Mouse (Mus musculus): ENCODE results near the gene BC067074. TPM values are rescaled to one million over a fixed set of nuclear protein-coding genes. Genes with fewer than 3 reads are reported as not detected.
"Not testable (repeated sequence)": the region's sequence is repeated elsewhere in the genome, so short reads cannot be mapped to it uniquely, and the experiment has no call there.

Gene BC067074
- polyA plus RNA-seq (2016; fragmentation: Nextera tagmentation; extraction: Ambion mirVana), result 1.8 and 2.0 TPM in 2 replicates

- Histone ChIP-seq H3K4me2 (replicated peaks) (peak within 1 kb of the TSS; percentile 98), H3K27ac (replicated peaks) (no peak within 1 kb of the TSS), H3K9ac (replicated peaks) (peak within 1 kb of the TSS; percentile 68), H3K4me1 (peaks cover 6% of the 10 kb centered on the region; the same call in 1 of the 2 replicates), H3K9me3 (no peaks in the 10 kb centered on the region), H3K27me3 (peaks cover 38% of the 10 kb centered on the region), H3K36me3 (no peaks in the 10 kb centered on the region), H3K4me3 (peak within 1 kb of the TSS; percentile 66)
- under 1% methylated on average over 74 of the region's 75 CpGs for WGBS
- ATAC-seq (ENCODE audit: low FRiP score, low read depth), result peak; percentile 71
These were observed at the start of gene BC067074 for GRCm38 (mm10) chr13:113292975-113293706. TSS of gene BC067074 (plus strand) at chr13:113293159.

GRCm38 (mm10) chr13:113245025-113245424, 47.9 kb upstream of the BC067074 start:
- Histone ChIP-seq H3K4me2 (replicated peaks) (no peak overlapping the region), H3K4me1 (no peaks in the 10 kb centered on the region), H3K9ac (replicated peaks) (no peak overlapping the region), H3K27ac (replicated peaks) (no peak overlapping the region), H3K36me3 (no peaks in the 10 kb centered on the region), H3K27me3 (no peaks in the 10 kb centered on the region), H3K4me3 (no peak overlapping the region), H3K9me3 (no peaks in the 10 kb centered on the region)
- ATAC-seq (ENCODE audit: low FRiP score, low read depth), result no peak
- WGBS, result 88% methylated on average over 8 of the region's 8 CpGs

- H3K4me3 ChIP-seq; H3K4me1 ChIP-seq; H3K36me3 ChIP-seq; ATAC-seq (ENCODE audit: low FRiP score, low read depth); H3K9me3 ChIP-seq; H3K27ac ChIP-seq (replicated peaks); H3K27me3 ChIP-seq; H3K9ac ChIP-seq (replicated peaks); H3K4me2 ChIP-seq (replicated peaks): not testable (repeated sequence)
- 91% methylated on average over 7 of the region's 7 CpGs for WGBS
These were observed 40.4 kb upstream of the BC067074 start for GRCm38 (mm10) chr13:113252580-113252979.

DNA sequence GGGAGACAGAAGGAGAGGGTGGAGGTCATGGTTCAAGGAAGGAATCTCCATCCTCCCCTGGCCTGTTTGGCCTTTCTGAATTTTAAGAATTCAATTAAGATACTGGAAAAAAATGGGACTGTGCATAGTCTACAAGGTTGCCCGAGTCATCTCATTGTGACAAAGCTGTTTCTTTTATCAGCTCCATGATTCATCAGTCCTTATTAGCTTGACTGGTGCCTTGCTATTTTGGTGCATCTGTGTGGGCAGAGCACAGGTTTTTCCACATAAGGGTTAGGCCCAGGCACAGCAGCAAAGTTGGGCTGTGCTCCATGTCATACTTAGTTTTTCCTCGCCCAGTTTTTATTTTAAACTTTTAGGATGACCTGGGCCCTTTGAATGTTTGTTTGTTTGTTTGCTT, 36.2 kb upstream of the BC067074 start:
- Histone ChIP-seq H3K9ac (replicated peaks) (no peak overlapping the region), H3K36me3 (no peaks in the 10 kb centered on the region), H3K4me1 (no peaks in the 10 kb centered on the region), H3K27me3 (no peaks in the 10 kb centered on the region), H3K27ac (replicated peaks) (no peak overlapping the region), H3K4me2 (replicated peaks) (no peak overlapping the region), H3K4me3 (no peak overlapping the region), H3K9me3 (no peaks in the 10 kb centered on the region)
- no peak for ATAC-seq (ENCODE audit: low FRiP score, low read depth)
- 97% methylated on average over 2 of the region's 2 CpGs for WGBS

DNA sequence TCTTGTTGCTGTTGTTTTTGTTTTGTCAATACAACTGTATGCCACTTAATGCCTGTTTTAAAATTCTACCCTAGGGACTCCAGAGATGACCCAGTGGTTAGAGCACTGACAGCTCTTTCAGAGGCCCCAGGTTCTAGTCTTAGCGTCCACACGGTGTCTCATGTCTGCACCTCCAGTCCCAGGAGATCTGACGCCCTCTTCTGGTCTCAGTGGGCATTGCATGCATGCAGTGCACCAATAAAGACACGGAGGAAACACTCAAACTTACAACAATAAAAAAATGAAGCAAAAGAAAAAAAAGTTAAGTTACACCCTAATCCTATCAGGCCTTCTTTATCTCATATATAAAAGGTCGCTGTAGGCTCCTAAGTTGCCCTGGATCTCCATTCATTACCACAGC, 35.8 kb upstream of the BC067074 start:
- Histone ChIP-seq H3K27ac (replicated peaks) (no peak overlapping the region), H3K27me3 (no peaks in the 10 kb centered on the region), H3K4me2 (replicated peaks) (no peak overlapping the region), H3K4me1 (no peaks in the 10 kb centered on the region), H3K9ac (replicated peaks) (no peak overlapping the region), H3K4me3 (no peak overlapping the region), H3K9me3 (no peaks in the 10 kb centered on the region), H3K36me3 (no peaks in the 10 kb centered on the region)
- WGBS, result 53% methylated on average over 5 of the region's 5 CpGs
- no peak for ATAC-seq (ENCODE audit: low FRiP score, low read depth)

DNA sequence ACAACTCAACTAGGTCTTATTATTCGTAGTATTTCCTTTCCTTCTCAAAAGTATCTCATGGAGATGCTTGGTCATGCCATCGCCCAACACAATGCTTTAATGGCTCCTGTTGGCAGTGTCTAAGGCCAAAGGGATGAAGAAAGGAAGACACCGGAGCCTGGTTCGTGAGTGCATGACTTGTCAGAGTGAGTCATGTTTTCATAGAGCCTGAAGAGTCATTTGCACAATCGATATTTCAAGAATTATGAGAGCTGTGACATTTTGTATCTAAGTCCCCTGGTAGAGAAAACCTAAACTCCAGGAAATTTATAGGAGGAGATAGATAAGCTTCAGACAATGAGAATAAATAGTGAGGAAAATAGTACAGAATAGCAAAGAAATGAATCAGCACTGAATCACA, 33.7 kb upstream of the BC067074 start:
- Histone ChIP-seq H3K9me3 (no peaks in the 10 kb centered on the region), H3K9ac (replicated peaks) (no peak overlapping the region), H3K27me3 (0 out of 2 replicates have a peak, but pooled peaks cover 6% of the 10 kb centered on the region), H3K4me2 (replicated peaks) (no peak overlapping the region), H3K4me1 (no peaks in the 10 kb centered on the region), H3K27ac (replicated peaks) (no peak overlapping the region), H3K36me3 (no peaks in the 10 kb centered on the region), H3K4me3 (no peak overlapping the region)
- 93% methylated on average over 5 of the region's 5 CpGs for WGBS
- no peak for ATAC-seq (ENCODE audit: low FRiP score, low read depth)

DNA sequence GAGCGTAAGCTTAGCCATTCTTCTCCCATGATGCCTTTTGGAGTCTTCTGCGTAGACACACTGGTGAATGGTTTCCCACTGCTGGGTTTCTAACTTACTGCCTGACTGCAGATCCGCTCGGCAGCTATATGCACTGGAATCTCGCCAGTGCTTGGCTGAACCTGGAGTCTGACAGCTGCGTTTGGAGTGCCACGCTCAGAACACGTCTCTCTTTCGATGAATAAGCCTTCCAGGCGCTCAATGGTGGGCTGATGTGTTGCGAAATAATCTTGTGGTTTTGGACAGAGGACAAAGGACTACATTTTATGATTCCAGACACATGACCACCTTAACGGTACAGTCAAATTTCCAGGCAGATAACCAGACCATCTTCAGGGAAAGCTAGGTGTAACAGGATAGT, 30.1 kb upstream of the BC067074 start:
- WGBS, result 85% methylated on average over 12 of the region's 12 CpGs
- ATAC-seq (ENCODE audit: low FRiP score, low read depth), result no peak

DNA sequence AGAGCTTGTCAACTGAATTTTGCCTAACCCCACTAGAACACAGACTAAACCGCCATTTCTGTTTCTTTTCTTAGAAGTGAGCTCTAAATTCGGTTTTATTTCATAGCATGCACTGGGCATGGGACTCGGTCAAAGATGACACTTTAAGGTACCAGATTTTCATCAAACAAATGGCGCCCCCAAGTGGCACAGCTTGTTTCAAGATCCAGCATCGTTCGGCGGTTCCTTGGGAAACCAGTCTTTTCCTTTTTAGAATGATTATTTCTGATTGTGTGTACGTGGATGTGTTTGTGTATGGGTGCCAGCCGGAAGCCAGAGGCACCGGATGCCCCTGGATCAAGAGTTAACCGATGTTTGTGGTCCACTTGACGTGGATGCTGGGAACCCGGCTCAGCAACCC, 27.7 kb upstream of the BC067074 start:
- WGBS, result 33% methylated on average over 13 of the region's 13 CpGs
- Histone ChIP-seq H3K9ac (replicated peaks) (no peak overlapping the region), H3K36me3 (no peaks in the 10 kb centered on the region), H3K4me2 (replicated peaks) (no peak overlapping the region), H3K4me1 (no peaks in the 10 kb centered on the region), H3K27ac (replicated peaks) (no peak overlapping the region), H3K4me3 (no peak overlapping the region), H3K27me3 (peaks cover 6% of the 10 kb centered on the region; the same call in 1 of the 2 replicates), H3K9me3 (no peaks in the 10 kb centered on the region)
- no peak for ATAC-seq (ENCODE audit: low FRiP score, low read depth)

More for the DNA sequence above, 30.1 kb upstream of the BC067074 start:
- no peak overlapping the region for H3K9ac ChIP-seq (replicated peaks)
- no peaks in the 10 kb centered on the region for H3K4me1 ChIP-seq
- no peaks in the 10 kb centered on the region for H3K9me3 ChIP-seq
- no peak overlapping the region for H3K4me2 ChIP-seq (replicated peaks)
- H3K4me3 ChIP-seq, result no peak overlapping the region
- H3K36me3 ChIP-seq, result no peaks in the 10 kb centered on the region
- no peak overlapping the region for H3K27ac ChIP-seq (replicated peaks)
- peaks cover 6% of the 10 kb centered on the region; the same call in 1 of the 2 replicates for H3K27me3 ChIP-seq

- Histone ChIP-seq H3K27ac (replicated peaks) (no peak overlapping the region), H3K9ac (replicated peaks) (no peak overlapping the region), H3K4me3 (no peak overlapping the region), H3K27me3 (peaks cover 6% of the 10 kb centered on the region; the same call in 1 of the 2 replicates), H3K36me3 (no peaks in the 10 kb centered on the region), H3K9me3 (no peaks in the 10 kb centered on the region), H3K4me2 (replicated peaks) (no peak overlapping the region; the same call in 1 of the 2 replicates), H3K4me1 (no peaks in the 10 kb centered on the region)
- WGBS, result 33% methylated on average over 9 of the region's 9 CpGs
- ATAC-seq (ENCODE audit: low FRiP score, low read depth), result peak; percentile 38; the same call in 1 of the 2 replicates
These were observed 26.4 kb upstream of the BC067074 start for GRCm38 (mm10) chr13:113266495-113266951.

GRCm38 (mm10) chr13:113267204-113267603, 25.8 kb upstream of the BC067074 start:
- no peak overlapping the region for H3K4me2 ChIP-seq (replicated peaks)
- ATAC-seq (ENCODE audit: low FRiP score, low read depth), result no peak
- H3K36me3 ChIP-seq, result no peaks in the 10 kb centered on the region
- no peak overlapping the region for H3K27ac ChIP-seq (replicated peaks)
- H3K27me3 ChIP-seq, result peaks cover 6% of the 10 kb centered on the region; the same call in 1 of the 2 replicates
- no peaks in the 10 kb centered on the region for H3K4me1 ChIP-seq
- no peak overlapping the region for H3K4me3 ChIP-seq
- 85% methylated on average over 3 of the region's 3 CpGs for WGBS
- H3K9me3 ChIP-seq, result no peaks in the 10 kb centered on the region
- H3K9ac ChIP-seq (replicated peaks), result no peak overlapping the region

DNA sequence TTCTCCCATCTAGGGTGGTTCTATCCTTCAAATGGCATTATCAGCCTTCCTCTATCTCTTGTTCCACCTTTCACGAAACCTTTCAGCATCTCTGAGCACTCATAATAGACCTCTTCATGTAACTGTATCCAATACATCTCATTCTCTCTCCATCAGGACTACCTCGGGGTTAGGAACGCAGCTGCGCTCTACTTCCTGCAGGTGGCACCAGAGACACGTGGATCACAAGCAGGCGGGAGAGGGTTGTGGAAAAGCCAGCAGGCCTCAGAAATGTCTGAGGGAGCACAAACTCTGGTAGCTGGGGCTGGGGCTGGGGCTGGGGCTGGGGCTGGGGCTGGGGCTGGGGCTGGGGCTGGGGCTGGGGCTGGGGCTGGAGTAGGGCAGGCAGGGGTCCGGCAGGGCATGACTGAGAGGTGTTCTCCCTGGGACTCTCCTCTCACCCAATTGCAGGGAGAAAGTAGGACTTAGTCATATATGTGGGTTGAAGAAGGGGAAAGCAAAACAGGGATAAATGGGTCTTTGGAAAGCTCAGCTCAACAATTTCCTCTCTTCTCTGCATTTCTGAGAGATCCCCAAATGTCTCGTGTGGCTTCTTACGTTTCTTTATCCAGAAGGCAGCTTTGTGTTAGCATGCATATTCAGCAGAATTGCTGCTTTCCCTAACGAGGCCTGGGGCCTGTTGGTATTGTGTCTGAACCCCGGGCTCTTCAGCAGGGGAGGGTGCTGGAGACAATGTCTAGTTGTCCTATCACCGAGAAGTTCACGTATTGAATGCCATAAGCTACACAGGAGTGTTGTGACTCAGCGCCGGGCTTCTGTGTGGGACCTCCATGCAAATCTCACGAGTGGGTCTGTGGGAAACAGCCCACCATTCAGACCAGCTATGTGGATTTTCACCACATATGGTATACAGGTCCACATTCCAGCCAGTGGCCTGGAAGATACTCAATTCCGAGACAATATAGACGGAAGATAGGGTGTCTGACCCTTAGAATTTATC, 22.9 kb upstream of the BC067074 start:
- peak; percentile 76 for ATAC-seq (ENCODE audit: low FRiP score, low read depth)
- Histone ChIP-seq H3K27ac (replicated peaks) (no peak overlapping the region), H3K36me3 (no peaks in the 10 kb centered on the region), H3K9ac (replicated peaks) (no peak overlapping the region), H3K9me3 (no peaks in the 10 kb centered on the region), H3K4me3 (no peak overlapping the region), H3K4me1 (no peaks in the 10 kb centered on the region), H3K27me3 (no peaks in the 10 kb centered on the region; the same call in 1 of the 2 replicates), H3K4me2 (replicated peaks) (no peak overlapping the region)
- WGBS, result 47% methylated on average over 18 of the region's 18 CpGs

GRCm38 (mm10) chr13:113271189-113271588, 21.8 kb upstream of the BC067074 start:
- H3K27me3 ChIP-seq, result no peaks in the 10 kb centered on the region; the same call in 1 of the 2 replicates
- ATAC-seq (ENCODE audit: low FRiP score, low read depth), result no peak

More at GRCm38 (mm10) chr13:113271189-113271588, 21.8 kb upstream of the BC067074 start:
- Histone ChIP-seq H3K27ac (replicated peaks) (no peak overlapping the region), H3K36me3 (no peaks in the 10 kb centered on the region), H3K9me3 (no peaks in the 10 kb centered on the region), H3K9ac (replicated peaks) (no peak overlapping the region), H3K4me3 (no peak overlapping the region), H3K4me2 (replicated peaks) (no peak overlapping the region), H3K4me1 (no peaks in the 10 kb centered on the region)
- 93% methylated on average over 8 of the region's 8 CpGs for WGBS
